Comparison of ENCODE assay signal across 8 mouse cellular contexts in the genomic region with DNA sequence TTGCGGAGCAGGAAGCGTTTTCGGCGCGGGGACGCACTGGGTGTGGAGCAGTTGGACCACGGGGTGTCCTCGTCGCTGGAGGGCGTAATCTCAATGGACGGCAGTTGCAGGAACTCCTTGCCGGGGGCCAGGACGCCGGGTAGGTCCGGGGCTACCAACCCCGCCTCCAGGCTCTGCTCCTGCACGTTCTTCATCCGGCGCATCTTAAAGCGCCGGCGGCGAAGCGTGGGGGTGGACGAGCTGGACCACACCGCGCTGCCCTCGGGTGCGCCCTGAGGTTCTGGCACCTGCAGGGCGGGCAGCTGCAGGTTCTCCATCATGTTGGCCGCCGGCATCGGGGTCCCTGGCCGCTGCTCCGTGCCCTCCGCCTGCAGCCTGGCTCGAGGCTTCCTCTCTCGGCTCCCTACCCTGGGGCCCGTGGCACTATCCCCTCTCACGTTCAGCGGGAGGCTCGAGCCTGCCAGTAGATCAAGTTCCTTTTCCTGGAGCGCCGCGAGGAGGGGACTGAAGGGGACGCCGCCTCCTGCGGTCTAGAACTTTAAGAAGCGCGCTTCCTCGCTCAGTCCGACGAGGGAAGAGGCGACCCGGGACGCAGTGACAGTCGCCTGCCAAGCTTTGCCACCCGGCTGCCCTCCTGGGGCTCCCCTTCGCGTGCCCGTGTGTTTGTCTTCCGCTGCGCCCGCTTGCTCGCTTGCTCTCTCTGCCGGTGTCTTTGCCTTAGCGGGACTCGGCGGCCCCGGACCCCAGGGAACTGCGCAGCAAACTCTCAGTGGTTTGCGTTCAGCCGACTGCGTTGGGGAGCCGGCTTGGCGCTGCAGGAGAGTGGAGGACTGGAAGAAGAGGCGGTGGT.
A peak's percentile ranks its signal among the peaks of the same experiment; 100 is the strongest.
DNase-seq lines count a peak whose midpoint lies in the region; ATAC-seq and TF ChIP-seq lines count a peak whose summit lies in the region.

No protein-coding gene starts in this region.

- TF ChIP-seq CTCF in cerebellum, adult 2 months (IDR thresholded peaks at IDR 0.05; ENCODE audit: borderline replicate concordance, insufficient read depth, low read depth, low read length) = peak; percentile 20; the same call in 1 of the 2 replicates
- TF ChIP-seq CTCF in forebrain, postnatal 0 days (IDR thresholded peaks at IDR 0.05; ENCODE audit: low read depth) = peak; percentile 33

- no peaks in the 10 kb centered on the region for H3K36me3 ChIP-seq in forebrain, postnatal 0 days (ENCODE audit: insufficient read depth)
- no peaks in the 10 kb centered on the region for H3K36me3 ChIP-seq in hindbrain, embryonic 10.5 days

- peak; percentile 52 for DNase-seq in Muller cell, postnatal 12 days (ENCODE audit: inconsistent ontology term)
- peak; percentile 71 to 77 for DNase-seq in cerebellum, adult 2 months
- DNase-seq in forebrain, postnatal 0 days = peak; percentile 64
- DNase-seq in hindbrain, embryonic 10.5 days (ENCODE audit: low spot score) = peak; percentile 63
- DNase-seq in left cerebral cortex, postnatal 4 days = peak; percentile 64
- DNase-seq in mesoderm, embryonic 11.5 days (ENCODE audit: low read depth, low spot score) = peak; percentile 47
- peak; percentile 54 for DNase-seq in right cerebral cortex, postnatal 25 days
- DNase-seq in urinary bladder, postnatal 36 days (ENCODE audit: low spot score in 2 of 2) = peak; percentile 12 to 34

- H3K4me2 ChIP-seq in forebrain, postnatal 0 days (ENCODE audit: low read depth) = peak overlapping the region; percentile 99

- peak overlapping the region; percentile 75 for H3K27ac ChIP-seq in cerebellum, adult 2 months (ENCODE audit: insufficient read depth, low read length)
- peak overlapping the region; percentile 85 for H3K27ac ChIP-seq in forebrain, postnatal 0 days (ENCODE audit: low read depth, low read length)
- peak overlapping the region; percentile 80 for H3K27ac ChIP-seq in hindbrain, embryonic 10.5 days

- peak; percentile 63 for ATAC-seq in forebrain, postnatal 0 days

- peak; percentile 31; the same call in 1 of the 2 replicates for TF ChIP-seq POLR2A in cerebellum, adult 2 months (IDR thresholded peaks at IDR 0.05; ENCODE audit: borderline replicate concordance, insufficient read depth, low read length)

- no peaks in the 10 kb centered on the region for H3K27me3 ChIP-seq in cerebellum, adult 2 months (ENCODE audit: control insufficient read depth, insufficient read depth, low read length)
- H3K27me3 ChIP-seq in forebrain, postnatal 0 days (ENCODE audit: insufficient read depth, low read length) = no peaks in the 10 kb centered on the region
- peaks cover 45% of the 10 kb centered on the region for H3K27me3 ChIP-seq in hindbrain, embryonic 10.5 days (ENCODE audit: insufficient read depth, poor library complexity, severe bottlenecking)

- under 1% methylated on average over 77 of the region's 77 CpGs for WGBS in cerebellum, adult 2 months
- WGBS in forebrain, postnatal 0 days = 2% methylated on average over 77 of the region's 77 CpGs
- under 1% methylated on average over 77 of the region's 77 CpGs for WGBS in hindbrain, embryonic 10.5 days

- no peaks in the 10 kb centered on the region for H3K9me3 ChIP-seq in forebrain, postnatal 0 days (ENCODE audit: low read length)
- no peaks in the 10 kb centered on the region for H3K9me3 ChIP-seq in hindbrain, embryonic 10.5 days

- intact Hi-C loops in left cerebral cortex, postnatal 4 days (cut with DNase I) = no loop called here

- peak overlapping the region; percentile 70 for H3K9ac ChIP-seq in forebrain, postnatal 0 days

- H3K4me3 ChIP-seq in cerebellum, adult 2 months (replicated peaks; ENCODE audit: insufficient read depth, low read depth, low read length) = peak overlapping the region; percentile 61
- peak overlapping the region; percentile 62 for H3K4me3 ChIP-seq in forebrain, postnatal 0 days (ENCODE audit: low read depth, low read length)
- peak overlapping the region; percentile 64 for H3K4me3 ChIP-seq in hindbrain, embryonic 10.5 days

- H3K4me1 ChIP-seq in cerebellum, adult 2 months (ENCODE audit: control insufficient read depth, insufficient read depth, low read length) = peaks cover 18% of the 10 kb centered on the region; the same call in 1 of the 2 replicates
- H3K4me1 ChIP-seq in forebrain, postnatal 0 days (ENCODE audit: insufficient read depth) = peaks cover 5% of the 10 kb centered on the region; the same call in 1 of the 2 replicates
- H3K4me1 ChIP-seq in hindbrain, embryonic 10.5 days (replicated peaks) = peaks cover 33% of the 10 kb centered on the region

Comparison
In these comparisons a context has a peak if more than half of its experiments do, and no peak if none do; other contexts are left out.
1. Peak in every context shown above with its lines: DNase-seq, ATAC-seq, H3K4me3 ChIP-seq and H3K27ac ChIP-seq.
2. DNase-seq: peak in every context shown above with its lines; median percentile 74 in cerebellum, adult 2 months; 64 in forebrain, postnatal 0 days; 64 in left cerebral cortex, postnatal 4 days; 63 in hindbrain, embryonic 10.5 days; 54 in right cerebral cortex, postnatal 25 days; 52 in Muller cell, postnatal 12 days; 47 in mesoderm, embryonic 11.5 days; 23 in urinary bladder, postnatal 36 days.